ENCODE assay signal across 10 mouse cellular contexts in genomic region chr2:66819862-66820559, GRCm38 (mm10). TPM values are rescaled to one million over a fixed set of nuclear protein-coding genes. Genes with fewer than 3 reads are reported as not detected.
DNase-seq lines count a peak whose midpoint lies in the region; ATAC-seq and TF ChIP-seq lines count a peak whose summit lies in the region.
"Had no signal": no experiment of that assay in that cellular context is flagged by ENCODE, and none has a peak within 500 bp of the region (broad histone marks: within the 10 kb centered on the region; RNA-seq: fewer than 3 reads in every experiment).

No protein-coding gene starts in this region.

- no peak for DNase-seq in heart, adult 2 months
- no peak for DNase-seq in heart, adult 11 months
- peak; percentile 1 for DNase-seq in lung, postnatal 14 days
- DNase-seq in lung, postnatal 25 days (ENCODE audit: low spot score) = no peak
- peak; percentile 62 for DNase-seq in forebrain, embryonic 14.5 days (ENCODE audit: low spot score)
- peak; percentile 24 to 37 for DNase-seq in right cerebral cortex, postnatal 10 days (ENCODE audit: low spot score in 2 of 2)
- DNase-seq in urinary bladder, adult 2 months (ENCODE audit: low spot score) = no peak

- WGBS in heart, adult 2 months = 37% methylated on average over 7 of the region's 7 CpGs
- WGBS in forebrain, embryonic 14.5 days = 28% methylated on average over 7 of the region's 7 CpGs
- WGBS in heart, embryonic 12.5 days = 38% methylated on average over 7 of the region's 7 CpGs

- no peak for TF ChIP-seq POLR2A in heart, adult 2 months (IDR thresholded peaks at IDR 0.05; ENCODE audit: insufficient read depth, low read depth, low read length)

- H3K4me3 ChIP-seq in heart, adult 2 months = no peak overlapping the region
- no peak overlapping the region for H3K4me3 ChIP-seq in forebrain, embryonic 14.5 days (ENCODE audit: low read depth, low read length)
- H3K4me3 ChIP-seq in heart, embryonic 12.5 days = no peak overlapping the region

- H3K36me3 ChIP-seq in heart, adult 2 months (ENCODE audit: control insufficient read depth, insufficient read depth, low read length) = no peaks in the 10 kb centered on the region
- no peaks in the 10 kb centered on the region for H3K36me3 ChIP-seq in forebrain, embryonic 14.5 days (ENCODE audit: control insufficient read depth, insufficient read depth, low read length)
- no peaks in the 10 kb centered on the region for H3K36me3 ChIP-seq in heart, embryonic 12.5 days

- peak; percentile 53 for TF ChIP-seq CTCF in heart, adult 2 months (IDR thresholded peaks at IDR 0.05)

- TF ChIP-seq EP300 in heart, adult 2 months (IDR thresholded peaks at IDR 0.05; ENCODE audit: insufficient read depth, low read depth, low read length) = no peak

- H3K9me3 ChIP-seq in forebrain, embryonic 14.5 days (replicated peaks; ENCODE audit: control insufficient read depth, low read length) = no peaks in the 10 kb centered on the region
- H3K9me3 ChIP-seq in heart, embryonic 12.5 days (replicated peaks) = no peaks in the 10 kb centered on the region

- H3K27ac ChIP-seq in heart, adult 2 months = no peak overlapping the region
- H3K27ac ChIP-seq in forebrain, embryonic 14.5 days (ENCODE audit: low read depth, low read length) = no peak overlapping the region
- no peak overlapping the region for H3K27ac ChIP-seq in heart, embryonic 12.5 days (ENCODE audit: poor library complexity, severe bottlenecking)

- no peaks in the 10 kb centered on the region for H3K4me1 ChIP-seq in heart, adult 2 months (ENCODE audit: control insufficient read depth, insufficient read depth, low read length)
- no peaks in the 10 kb centered on the region for H3K4me1 ChIP-seq in forebrain, embryonic 14.5 days (ENCODE audit: control insufficient read depth, insufficient read depth, low read length)
- H3K4me1 ChIP-seq in heart, embryonic 12.5 days (replicated peaks) = no peaks in the 10 kb centered on the region

- no peak overlapping the region for H3K4me2 ChIP-seq in forebrain, embryonic 14.5 days (ENCODE audit: low read length)
- H3K4me2 ChIP-seq in heart, embryonic 12.5 days = no peak overlapping the region

- intact Hi-C loops in heart, adult 2 months (cut with DNase I) = no loop called here

- no peak for ATAC-seq in forebrain, embryonic 14.5 days
- ATAC-seq in heart, embryonic 12.5 days (ENCODE audit: insufficient number of reproducible peaks, low FRiP score) = no peak

- H3K9ac ChIP-seq in heart, adult 2 months (ENCODE audit: low read depth, low read length) = no peak overlapping the region
- no peak overlapping the region for H3K9ac ChIP-seq in forebrain, embryonic 14.5 days (ENCODE audit: low read length)
- H3K9ac ChIP-seq in heart, embryonic 12.5 days = no peak overlapping the region

- H3K79me2 ChIP-seq in heart, adult 2 months (replicated peaks; ENCODE audit: control insufficient read depth, insufficient read depth, low read length) = no peaks in the 10 kb centered on the region

- H3K27me3 ChIP-seq in heart, adult 2 months (ENCODE audit: control insufficient read depth, insufficient read depth, low read length) = no peaks in the 10 kb centered on the region
- H3K27me3 ChIP-seq in forebrain, embryonic 14.5 days (replicated peaks; ENCODE audit: control insufficient read depth, insufficient read depth, low read length) = no peaks in the 10 kb centered on the region
- no peaks in the 10 kb centered on the region for H3K27me3 ChIP-seq in heart, embryonic 12.5 days (replicated peaks)

RNA-seq across cellular contexts. Expression of gene Scn7a, which starts 35.3 kb away (rescaled TPM):
- total RNA-seq in heart, adult 2 months (2021) = 10 to 100 TPM in 1 of 2 experiments, 1 to 10 TPM in 1; 9.9 to 11.6 TPM
- 4.3 and 8.3 TPM in 2 replicates for polyA plus RNA-seq in heart, adult 2 months (2012; rRNA removed)
- polyA plus RNA-seq in forebrain, embryonic 14.5 days (2014; fragmentation: Nextera tagmentation; extraction: Ambion mirVana) = 0.03 TPM in 1 of 2 replicates, not detected in the other
- polyA plus RNA-seq in heart, embryonic 12.5 days (2016; fragmentation: Nextera tagmentation; extraction: Ambion mirVana) = 0.98 and 1.2 TPM in 2 replicates
- polyA plus RNA-seq in urinary bladder, adult 2 months (2012; rRNA removed) = 15.6 and 18.5 TPM in 2 replicates
- total RNA-seq: monocyte, adult 5-6 weeks had no signal
- polyA plus RNA-seq: limb, embryonic 11.5 days had no signal

Comparison
In these comparisons a context has a peak if more than half of its experiments do, and no peak if none do; other contexts are left out.
1. DNase-seq: peak in lung, postnatal 14 days (single experiment), forebrain, embryonic 14.5 days (single experiment) and right cerebral cortex, postnatal 10 days (2 of 2); none in heart, adult 2 months (0 of 2), heart, adult 11 months (single experiment), lung, postnatal 25 days (single experiment) and urinary bladder, adult 2 months (single experiment).